Mouse (Mus musculus) heart, embryonic 14.5 days (tissue): ENCODE data around the gene Abcb11. TPM values are rescaled to one million over a fixed set of nuclear protein-coding genes. Genes with fewer than 3 reads are reported as not detected.

Source experiments
- ATAC-seq: fragments of 200-750 bp; cut with Nextera tagmentation; 2 replicates; pipeline ENCODE4 v1.8.0; 2017; ENCODE audit warnings: low read depth, moderate TSS enrichment; ENCODE audit not compliant: insufficient number of reproducible peaks, insufficient read depth, low FRiP score
- H3K27ac ChIP-seq, 2 experiments: fragments of 200-500 bp in 1 of 2; fragments of 300-500 bp in 1 of 2; sonication (generic) in 1 of 2; replicated peaks in 1 of 2; 2 replicates each; pipeline ENCODE4 v1.5.1; 2012 to 2014; ENCODE audit warnings: low read depth in 2 of 2, low read length in 2 of 2, control low read depth in 1 of 2, mild to moderate bottlenecking in 1 of 2, mixed read lengths in 1 of 2; ENCODE audit not compliant: control insufficient read depth in 1 of 2, insufficient read depth in 1 of 2
- H3K27me3 ChIP-seq: fragments of 300-500 bp; sonication (generic); 2 replicates; pipeline ENCODE4 v1.6.1; 2014; ENCODE audit warnings: mild to moderate bottlenecking, low read length, control low read depth; ENCODE audit not compliant: control insufficient read depth, insufficient read depth
- H3K36me3 ChIP-seq: fragments of 300-500 bp; sonication (generic); 2 replicates; pipeline ENCODE4 v1.6.1; 2014; ENCODE audit warnings: mild to moderate bottlenecking, control low read depth, low read length, mixed read lengths; ENCODE audit not compliant: control insufficient read depth, insufficient read depth
- H3K4me1 ChIP-seq, 2 experiments: fragments of 200-500 bp in 1 of 2; fragments of 300-500 bp in 1 of 2; sonication (generic) in 1 of 2; 2 replicates each; pipeline ENCODE4 v1.6.1; 2012 to 2014; ENCODE audit warnings: low read length in 2 of 2, control low read depth in 1 of 2, mixed read lengths in 1 of 2; ENCODE audit not compliant: control insufficient read depth in 2 of 2, insufficient read depth in 2 of 2
- H3K4me2 ChIP-seq: fragments of 300-500 bp; sonication (generic); 2 replicates; pipeline ENCODE4 v1.6.1; 2014; ENCODE audit warnings: mild to moderate bottlenecking, low read length
- H3K4me3 ChIP-seq, 2 experiments: fragments of 200-500 bp in 1 of 2; fragments of 300-500 bp in 1 of 2; sonication (generic) in 1 of 2; 2 replicates each; pipeline ENCODE4 v1.5.1; 2012 to 2014; ENCODE audit warnings: low read length in 2 of 2, mild to moderate bottlenecking in 2 of 2, control low read depth in 1 of 2, low read depth in 1 of 2, moderate library complexity in 1 of 2; ENCODE audit not compliant: control insufficient read depth in 1 of 2, insufficient read depth in 1 of 2
- H3K9ac ChIP-seq: fragments of 300-500 bp; sonication (generic); 2 replicates; pipeline ENCODE4 v1.6.1; 2014; ENCODE audit warnings: mild to moderate bottlenecking, low read length
- H3K9me3 ChIP-seq: fragments of 300-500 bp; sonication (generic); 2 replicates; pipeline ENCODE4 v1.6.1; 2016; ENCODE audit warnings: low read length, control low read depth; ENCODE audit not compliant: control insufficient read depth
- WGBS: fragments of 180-500 bp; shearing (Covaris S2); extraction: QIAGEN DNeasy Blood & Tissue Kit; methylation state at CpG from one replicate; pipeline ENCODE4 v1.1.7; 2014; 5-methylcytosine and 5-hydroxymethylcytosine counted together
- polyA plus RNA-seq: library from polyadenylated mRNA; unstranded; fragments of >200 nt; fragmentation: Nextera tagmentation; extraction: Ambion mirVana; gene quantifications from 2 replicates; pipeline ENCODE4 v1.2.1, GENCODE M21; 2014

Abcb11 gene
- polyA plus RNA-seq, 1 experiment from 2014 or later = not detected

DNA sequence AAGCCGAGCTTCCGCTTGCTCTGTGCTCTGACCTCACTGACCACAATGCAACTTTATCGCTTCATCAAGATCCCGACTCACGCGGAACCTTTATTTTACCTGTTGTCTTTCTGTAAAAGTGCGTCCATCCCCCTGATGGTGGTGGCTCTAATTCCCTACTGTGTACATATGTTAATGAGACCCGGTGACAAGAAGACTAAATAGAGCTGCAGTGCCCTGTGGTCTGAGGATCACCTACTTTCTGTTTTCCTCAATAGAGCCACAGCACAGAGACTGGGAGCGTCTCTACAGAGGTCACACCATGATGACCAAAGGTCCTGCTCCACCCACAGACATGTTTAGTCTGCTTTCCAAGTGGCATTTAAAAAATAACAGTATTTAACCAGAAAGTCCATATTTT, 115.5 kb downstream of the Abcb11 start:
- H3K9ac ChIP-seq = no peak overlapping the region
- H3K27ac ChIP-seq = no peak overlapping the region
- no peaks in the 10 kb centered on the region for H3K36me3 ChIP-seq
- no peaks in the 10 kb centered on the region for H3K9me3 ChIP-seq
- ATAC-seq = no peak
- WGBS = 87% methylated on average over 9 of the region's 9 CpGs
- H3K4me1 ChIP-seq = peaks cover 0 to 3% of the 10 kb centered on the region in 2 experiments; a peak in 1 of 4 replicates
- no peaks in the 10 kb centered on the region for H3K27me3 ChIP-seq
- H3K4me3 ChIP-seq = no peak overlapping the region
- H3K4me2 ChIP-seq = no peak overlapping the region

DNA sequence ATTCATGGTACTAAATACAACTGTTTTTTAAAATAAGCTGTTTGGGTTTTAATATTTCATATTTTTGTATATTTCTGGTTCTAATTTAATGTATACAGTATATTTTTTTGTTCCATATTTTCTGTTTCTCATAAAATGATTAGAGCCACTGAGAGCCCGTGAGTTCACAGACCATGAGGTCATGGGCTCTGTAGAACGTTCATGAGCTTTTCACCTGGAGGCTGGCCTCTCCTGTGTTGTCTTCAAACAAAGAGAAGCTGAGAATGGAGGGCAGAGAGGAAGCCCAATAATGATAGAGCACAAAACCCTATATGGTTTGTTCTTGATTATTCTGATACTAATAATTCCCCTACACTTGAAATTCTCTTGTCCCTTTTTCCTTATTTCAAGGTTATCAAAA, 117.7 kb downstream of the Abcb11 start:
- Histone ChIP-seq H3K36me3 (no peaks in the 10 kb centered on the region), H3K27ac (no peak overlapping the region), H3K4me2 (no peak overlapping the region), H3K9me3 (no peaks in the 10 kb centered on the region), H3K4me3 (no peak overlapping the region), H3K4me1 (peaks cover 0 to 3% of the 10 kb centered on the region in 2 experiments; a peak in 1 of 4 replicates), H3K27me3 (no peaks in the 10 kb centered on the region), H3K9ac (no peak overlapping the region)
- WGBS = 49% methylated on average over 2 of the region's 2 CpGs
- ATAC-seq = no peak

DNA sequence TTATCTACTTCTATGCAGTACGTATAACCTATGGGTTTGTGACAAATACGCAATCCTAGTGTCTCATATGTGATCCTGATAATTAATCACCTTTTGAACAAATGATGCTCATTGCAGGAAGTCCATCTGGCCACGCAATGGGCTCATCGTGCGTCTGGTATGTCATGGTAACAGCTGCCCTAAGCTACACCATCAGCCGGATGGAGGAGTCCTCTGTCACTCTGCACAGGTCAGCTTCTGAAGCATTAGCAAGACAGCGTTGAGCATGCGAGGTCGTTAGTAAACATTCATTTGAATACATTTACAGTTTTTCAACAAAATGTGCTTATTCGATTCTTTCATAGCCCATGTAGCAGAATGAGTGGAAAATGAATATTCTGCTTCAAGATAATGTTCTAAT, 119.6 kb downstream of the Abcb11 start:
- peaks cover 0 to 3% of the 10 kb centered on the region in 2 experiments; a peak in 1 of 4 replicates for H3K4me1 ChIP-seq
- ATAC-seq = no peak
- no peak overlapping the region for H3K4me3 ChIP-seq
- H3K9me3 ChIP-seq = no peaks in the 10 kb centered on the region
- H3K27me3 ChIP-seq = no peaks in the 10 kb centered on the region
- no peak overlapping the region for H3K27ac ChIP-seq
- no peak overlapping the region for H3K4me2 ChIP-seq
- no peak overlapping the region for H3K9ac ChIP-seq
- 86% methylated on average over 10 of the region's 10 CpGs for WGBS
- H3K36me3 ChIP-seq = no peaks in the 10 kb centered on the region

DNA sequence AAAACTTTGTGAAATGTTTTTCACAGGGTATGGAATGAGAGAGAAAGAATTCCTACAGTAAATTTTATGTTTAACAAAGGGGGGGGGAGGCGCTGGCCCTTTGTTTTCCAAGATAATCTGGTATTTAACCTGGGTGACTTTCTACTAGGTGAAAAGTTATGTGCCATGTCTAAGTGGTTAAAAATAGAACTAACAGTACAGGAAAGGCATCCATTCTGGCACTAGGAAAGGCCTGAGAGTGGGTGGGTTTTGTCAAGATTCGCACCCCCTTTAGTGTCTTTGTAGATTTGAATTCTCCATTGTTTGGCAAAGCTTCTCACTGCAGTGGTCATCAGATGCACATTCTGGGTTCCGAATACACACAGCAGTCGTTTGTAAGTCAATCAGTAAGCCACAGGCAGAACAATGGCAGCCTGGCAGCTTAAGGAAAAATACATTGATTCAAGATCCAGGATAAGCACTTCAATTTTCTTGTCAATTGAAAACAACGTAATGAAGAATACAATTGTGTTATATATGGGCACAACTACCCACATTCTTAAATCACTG, 120.5 kb downstream of the Abcb11 start:
- no peak overlapping the region for H3K4me3 ChIP-seq
- no peaks in the 10 kb centered on the region for H3K27me3 ChIP-seq
- H3K4me2 ChIP-seq = no peak overlapping the region
- H3K36me3 ChIP-seq = no peaks in the 10 kb centered on the region
- peak overlapping the region in 1 of 2 experiments; percentile 62; a peak in 3 of 4 replicates for H3K27ac ChIP-seq
- no peak for ATAC-seq
- no peaks in the 10 kb centered on the region for H3K9me3 ChIP-seq
- WGBS = 55% methylated on average over 5 of the region's 5 CpGs
- H3K4me1 ChIP-seq = peaks cover 0 to 3% of the 10 kb centered on the region in 2 experiments; a peak in 1 of 4 replicates
- no peak overlapping the region for H3K9ac ChIP-seq

DNA sequence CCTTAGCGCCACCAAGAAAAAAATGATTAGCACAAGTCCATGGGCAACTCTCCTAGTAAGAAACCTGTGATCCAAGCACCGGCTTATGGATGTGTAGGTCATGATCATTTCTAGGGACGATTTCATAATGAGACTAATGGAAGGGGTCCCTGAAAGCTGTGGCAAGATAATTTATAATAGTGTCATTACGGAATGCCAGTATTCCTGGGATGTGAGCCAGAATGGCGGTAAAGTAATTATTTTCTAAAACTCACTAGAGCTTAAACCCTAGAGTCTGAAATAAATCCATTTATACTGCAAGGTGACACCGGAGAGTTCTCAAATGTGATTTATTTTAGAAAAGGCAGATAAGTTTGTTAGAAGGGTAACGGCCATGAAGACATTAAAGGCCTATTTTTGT, 127.2 kb downstream of the Abcb11 start:
- H3K9me3 ChIP-seq = no peaks in the 10 kb centered on the region
- no peaks in the 10 kb centered on the region for H3K4me1 ChIP-seq
- ATAC-seq = no peak
- no peak overlapping the region for H3K4me2 ChIP-seq
- H3K27me3 ChIP-seq = no peaks in the 10 kb centered on the region
- no peak overlapping the region for H3K9ac ChIP-seq
- 79% methylated on average over 7 of the region's 7 CpGs for WGBS
- H3K4me3 ChIP-seq = no peak overlapping the region
- no peak overlapping the region for H3K27ac ChIP-seq
- no peaks in the 10 kb centered on the region for H3K36me3 ChIP-seq

DNA sequence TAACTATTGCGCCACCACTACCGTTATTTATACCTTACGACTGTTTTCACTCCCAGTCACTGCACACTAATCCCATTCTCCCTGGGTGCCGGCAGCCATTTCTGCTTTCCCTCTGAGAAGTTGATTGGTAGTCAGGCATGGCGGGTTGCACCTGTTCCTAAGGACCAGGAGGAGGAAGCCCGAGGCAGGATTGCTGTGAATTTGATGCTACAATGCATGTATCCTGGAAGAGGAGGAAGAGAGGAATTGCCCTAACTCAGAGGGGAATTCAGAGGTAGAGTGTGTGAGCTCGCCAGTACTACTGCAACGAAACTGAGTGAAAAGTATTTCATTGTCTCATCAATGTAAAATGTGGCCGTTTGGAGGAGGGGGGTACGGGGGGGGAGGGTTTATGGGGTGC, 129.8 kb downstream of the Abcb11 start:
- 66% methylated on average over 10 of the region's 10 CpGs for WGBS
- no peaks in the 10 kb centered on the region for H3K27me3 ChIP-seq
- ATAC-seq = no peak
- no peak overlapping the region for H3K9ac ChIP-seq
- no peaks in the 10 kb centered on the region for H3K36me3 ChIP-seq
- H3K4me3 ChIP-seq = no peak overlapping the region
- H3K27ac ChIP-seq = no peak overlapping the region
- no peaks in the 10 kb centered on the region for H3K9me3 ChIP-seq
- no peaks in the 10 kb centered on the region for H3K4me1 ChIP-seq
- no peak overlapping the region for H3K4me2 ChIP-seq

DNA sequence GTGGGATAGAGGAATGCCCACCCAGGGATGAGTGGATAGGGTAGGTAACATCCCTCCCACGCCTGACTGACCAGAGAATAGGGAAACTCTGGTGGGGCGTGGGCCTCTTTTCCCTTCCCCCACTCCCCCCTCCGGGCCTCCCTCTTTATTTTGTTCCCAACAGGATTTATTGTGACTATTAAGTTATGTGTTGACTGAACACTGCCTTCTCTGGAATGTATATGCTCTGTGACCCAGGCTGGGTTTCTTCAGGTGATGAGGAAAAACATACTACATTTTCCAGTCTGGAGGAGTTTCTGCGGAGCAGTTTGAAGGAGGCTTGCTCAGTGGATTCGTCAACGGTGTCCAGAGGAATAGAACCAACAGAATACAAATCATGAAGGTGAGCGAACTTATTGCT, 131.6 kb downstream of the Abcb11 start, which contains the start of gene G6pc2:
TSS of gene G6pc2 (plus strand) at position 301 of the 400 bp plus-strand sequence.
- Histone ChIP-seq H3K4me3 (no peak within 1 kb of the TSS), H3K36me3 (no peaks in the 10 kb centered on the region), H3K4me2 (no peak within 1 kb of the TSS), H3K9ac (no peak within 1 kb of the TSS), H3K27me3 (no peaks in the 10 kb centered on the region), H3K4me1 (no peaks in the 10 kb centered on the region), H3K9me3 (no peaks in the 10 kb centered on the region), H3K27ac (no peak within 1 kb of the TSS)
- 74% methylated on average over 7 of the region's 7 CpGs for WGBS
- no peak for ATAC-seq

DNA sequence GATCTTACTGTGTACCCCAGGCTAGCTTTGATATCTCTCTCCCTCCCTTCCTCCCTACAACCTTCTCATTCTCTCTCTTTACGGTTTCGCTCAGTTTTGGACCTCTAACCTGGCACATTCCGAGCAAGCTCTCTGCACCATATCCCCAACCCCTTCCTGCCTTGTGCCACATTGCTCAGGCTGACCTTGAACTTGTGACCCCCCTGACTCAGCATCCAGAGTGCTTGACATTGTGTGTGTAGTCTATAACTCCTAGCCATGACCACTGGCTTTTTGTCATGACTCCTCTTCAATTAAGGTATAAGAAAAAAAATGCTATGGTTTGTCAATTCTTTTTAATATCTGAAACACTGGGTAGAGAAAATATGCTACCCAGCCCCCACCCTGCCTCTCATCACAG, 132.7 kb downstream of the Abcb11 start:
- ATAC-seq = no peak
- Histone ChIP-seq H3K27ac (no peak overlapping the region), H3K9ac (no peak overlapping the region), H3K4me1 (peaks cover 0 to 7% of the 10 kb centered on the region in 2 experiments; a peak in 1 of 4 replicates), H3K36me3 (no peaks in the 10 kb centered on the region), H3K4me3 (no peak overlapping the region), H3K4me2 (no peak overlapping the region), H3K27me3 (no peaks in the 10 kb centered on the region), H3K9me3 (no peaks in the 10 kb centered on the region)
- 75% methylated on average over 3 of the region's 3 CpGs for WGBS
